Mouse (Mus musculus): ENCODE measurements around the gene Sstr2. TPM values are rescaled to one million over a fixed set of nuclear protein-coding genes. Genes with fewer than 3 reads are reported as not detected.

Gene Sstr2
- not detected for polyA plus RNA-seq (2017; shearing (Covaris generic))

- ATAC-seq = peak; percentile 51
Observed at GRCm38 (mm10) chr11:113618672-113619419, at the start of gene Sstr2. TSS of gene Sstr2 (plus strand) at chr11:113619342.

GRCm38 (mm10) chr11:113571616-113572015, 47.5 kb upstream of the Sstr2 start:
- ATAC-seq = no peak

- ATAC-seq = no peak
Observed at GRCm38 (mm10) chr11:113572641-113573040, 46.5 kb upstream of the Sstr2 start.

- ATAC-seq = no peak
Observed at GRCm38 (mm10) chr11:113577221-113577620, 41.9 kb upstream of the Sstr2 start.

- ATAC-seq = no peak
Observed at GRCm38 (mm10) chr11:113583879-113584661, 35.1 kb upstream of the Sstr2 start.

- no peak for ATAC-seq
Observed at GRCm38 (mm10) chr11:113586423-113586822, 32.7 kb upstream of the Sstr2 start.

- ATAC-seq = no peak
Observed at GRCm38 (mm10) chr11:113588936-113589335, 30.2 kb upstream of the Sstr2 start.

- no peak for ATAC-seq
Observed at GRCm38 (mm10) chr11:113595144-113595543, 24.0 kb upstream of the Sstr2 start.

- ATAC-seq = no peak
Observed at GRCm38 (mm10) chr11:113597632-113598031, 21.5 kb upstream of the Sstr2 start.

GRCm38 (mm10) chr11:113600526-113601245, 18.5 kb upstream of the Sstr2 start:
- ATAC-seq = no peak

- no peak for ATAC-seq
Observed at GRCm38 (mm10) chr11:113601616-113602343, 17.4 kb upstream of the Sstr2 start.

- no peak for ATAC-seq
Observed at GRCm38 (mm10) chr11:113607556-113607955, 11.6 kb upstream of the Sstr2 start.

- ATAC-seq = no peak
Observed at GRCm38 (mm10) chr11:113609581-113609980, 9.6 kb upstream of the Sstr2 start.

GRCm38 (mm10) chr11:113610266-113610665, 8.9 kb upstream of the Sstr2 start:
- ATAC-seq = no peak

- ATAC-seq = no peak
Observed at GRCm38 (mm10) chr11:113611112-113611646, 8.0 kb upstream of the Sstr2 start.

GRCm38 (mm10) chr11:113611664-113612611, 7.2 kb upstream of the Sstr2 start:
- peak; percentile 67 for ATAC-seq

- no peak for ATAC-seq
Observed at GRCm38 (mm10) chr11:113614476-113614875, 4.7 kb upstream of the Sstr2 start.

- peak; percentile 41 for ATAC-seq
Observed at GRCm38 (mm10) chr11:113617132-113617911, 1.8 kb upstream of the Sstr2 start.

- ATAC-seq = no peak
Observed at GRCm38 (mm10) chr11:113618303-113618671, 855 bp upstream of the Sstr2 start.

- ATAC-seq = no peak
Observed at GRCm38 (mm10) chr11:113619420-113620080, 408 bp downstream of the Sstr2 start.

All from activated CD4-positive, CD25-positive, alpha-beta regulatory T cell, adult 4 months (primary cell).